Mouse (Mus musculus) CH12.LX (cell line): ENCODE results near the gene Frmd4a. TPM values are rescaled to one million over a fixed set of nuclear protein-coding genes. Genes with fewer than 3 reads are reported as not detected.

Source experiments
- DNase-seq: peaks from one replicate; pipeline ENCODE4 v3.0.0-alpha.2; 2013; ENCODE audit errors: extremely low read depth
- H3K27ac ChIP-seq: 2 replicates; pipeline ENCODE4 v1.5.1; 2012; ENCODE audit warnings: low read depth, mild to moderate bottlenecking, control low read depth, moderate library complexity; ENCODE audit not compliant: insufficient read depth
- H3K27me3 ChIP-seq: replicated peaks from 2 replicates; pipeline ENCODE3; 2012; ENCODE audit warnings: inconsistent platforms
- H3K36me3 ChIP-seq, 2 experiments: replicated peaks in 1 of 2; 2 replicates each; pipeline versions ENCODE3 to v1.6.1; 2012; ENCODE audit warnings: inconsistent platforms in 1 of 2, low read length in 1 of 2, mild to moderate bottlenecking in 1 of 2, mixed read lengths in 1 of 2, moderate library complexity in 1 of 2; ENCODE audit not compliant: control insufficient read depth in 1 of 2, insufficient read depth in 1 of 2
- H3K4me1 ChIP-seq, 2 experiments: 2 replicates each; pipeline ENCODE4 v1.6.1; 2012; ENCODE audit warnings: inconsistent platforms in 1 of 2, moderate library complexity in 1 of 2; ENCODE audit not compliant: insufficient read depth in 2 of 2, control insufficient read depth in 1 of 2
- H3K4me2 ChIP-seq: 2 replicates; pipeline ENCODE4 v1.6.1; 2012; ENCODE audit warnings: low read depth, mild to moderate bottlenecking, control low read depth; ENCODE audit not compliant: poor library complexity, insufficient read depth, severe bottlenecking
- H3K4me3 ChIP-seq, 3 experiments: fragments of 150-350 bp in 1 of 3; sonication (generic) in 1 of 3; replicated peaks in 1 of 3; 2 replicates each; pipeline versions ENCODE3 to v1.5.1; 2011 to 2012; ENCODE audit warnings: low read depth in 2 of 3, low read length in 2 of 3, mild to moderate bottlenecking in 2 of 3, moderate library complexity in 2 of 3, control low read depth in 1 of 3, improper control_type of control experiment in 1 of 3, inconsistent platforms in 1 of 3, mixed read lengths in 1 of 3; ENCODE audit not compliant: poor library complexity in 1 of 3
- H3K79me2 ChIP-seq: replicated peaks from 2 replicates; pipeline ENCODE4 v1.6.1; 2012; ENCODE audit warnings: mild to moderate bottlenecking, moderate library complexity; ENCODE audit not compliant: control insufficient read depth, poor library complexity, insufficient read depth, severe bottlenecking; ENCODE audit errors: extremely low read depth
- H3K9ac ChIP-seq: 2 replicates; pipeline ENCODE4 v1.6.1; 2012; ENCODE audit warnings: low read depth, mild to moderate bottlenecking, control low read depth, moderate library complexity; ENCODE audit not compliant: insufficient read depth
- H3K9me3 ChIP-seq: replicated peaks from 2 replicates; pipeline ENCODE3; 2012; ENCODE audit warnings: low read length, inconsistent platforms, mixed read lengths
- CHD1 ChIP-seq: IDR thresholded peaks from 2 replicates; pipeline ENCODE4 v1.6.1; 2012; ENCODE audit warnings: low read depth, low read length, improper control_type of control experiment, inconsistent platforms
- E2F4 ChIP-seq: IDR thresholded peaks from 2 replicates; pipeline ENCODE4 v1.6.1; 2011; ENCODE audit warnings: low read depth, low read length, improper control_type of control experiment; ENCODE audit not compliant: insufficient replicate concordance
- IRF4 ChIP-seq: IDR thresholded peaks from 2 replicates; pipeline ENCODE4 v1.6.1; 2014; ENCODE audit warnings: low read depth, mild to moderate bottlenecking, inconsistent platforms, low read length, improper control_type of control experiment
- JUN ChIP-seq: IDR thresholded peaks from 2 replicates; pipeline ENCODE4 v1.6.1; 2011; ENCODE audit warnings: low read depth, mild to moderate bottlenecking, low read length, improper control_type of control experiment, moderate library complexity; ENCODE audit not compliant: insufficient read depth
- JUND ChIP-seq: conservative IDR thresholded peaks from 2 replicates; pipeline ENCODE4 v1.6.1; 2011; ENCODE audit warnings: low read depth, low read length, improper control_type of control experiment
- KAT2A ChIP-seq: IDR thresholded peaks from 2 replicates; pipeline ENCODE4 v1.6.1; 2012; ENCODE audit warnings: low read length, improper control_type of control experiment, inconsistent platforms; ENCODE audit not compliant: insufficient replicate concordance
- MAFK ChIP-seq: IDR thresholded peaks from 2 replicates; pipeline ENCODE4 v1.6.1; 2011; ENCODE audit warnings: low read length, improper control_type of control experiment; ENCODE audit not compliant: insufficient replicate concordance
- MAZ ChIP-seq: IDR thresholded peaks from 2 replicates; pipeline ENCODE4 v1.6.1; 2012; ENCODE audit warnings: low read depth, mild to moderate bottlenecking, inconsistent platforms, low read length, improper control_type of control experiment, moderate library complexity
- MYC ChIP-seq: IDR thresholded peaks from 2 replicates; pipeline ENCODE4 v1.6.1; 2011; ENCODE audit warnings: low read depth, mild to moderate bottlenecking, improper control_type of control experiment, low read length
- NELFE ChIP-seq: IDR thresholded peaks from 2 replicates; pipeline ENCODE4 v1.6.1; 2011; ENCODE audit warnings: low read depth, low read length, improper control_type of control experiment
- NRF1 ChIP-seq: IDR thresholded peaks from 2 replicates; pipeline ENCODE4 v1.6.1; 2014; ENCODE audit warnings: low read depth, mild to moderate bottlenecking, inconsistent platforms, low read length, improper control_type of control experiment, moderate library complexity
- PAX5 ChIP-seq: IDR thresholded peaks from 2 replicates; pipeline ENCODE4 v1.6.1; 2012; ENCODE audit warnings: low read length, inconsistent platforms, mixed read lengths
- POLR2A ChIP-seq: IDR thresholded peaks from 2 replicates; pipeline ENCODE4 v1.6.1; 2011; ENCODE audit warnings: low read depth, mild to moderate bottlenecking, improper control_type of control experiment, low read length
- RCOR1 ChIP-seq: conservative IDR thresholded peaks from 2 replicates; pipeline ENCODE4 v1.6.1; 2012; ENCODE audit warnings: low read depth, mild to moderate bottlenecking, inconsistent platforms, low read length, improper control_type of control experiment
- SIN3A ChIP-seq: IDR thresholded peaks from 2 replicates; pipeline ENCODE4 v1.6.1; 2012; ENCODE audit warnings: low read length, improper control_type of control experiment, inconsistent platforms
- TBP ChIP-seq: conservative IDR thresholded peaks from 2 replicates; pipeline ENCODE4 v1.6.1; 2011; ENCODE audit warnings: low read depth, low read length, improper control_type of control experiment
- USF2 ChIP-seq: conservative IDR thresholded peaks from 2 replicates; pipeline ENCODE4 v1.6.1; 2011; ENCODE audit warnings: low read depth, low read length, improper control_type of control experiment
- ZC3H11A ChIP-seq: IDR thresholded peaks from 2 replicates; pipeline ENCODE4 v1.6.1; 2012; ENCODE audit warnings: low read depth, mild to moderate bottlenecking, inconsistent platforms, low read length, improper control_type of control experiment
- ZKSCAN1 ChIP-seq: IDR thresholded peaks from 2 replicates; pipeline ENCODE4 v1.6.1; 2012; ENCODE audit warnings: low read depth, inconsistent platforms, low read length, improper control_type of control experiment, borderline replicate concordance
- dilution Hi-C: fragments of 300-500 bp; cut with MboI; formaldehyde crosslinking; loops from 2 replicates; pipeline ENCODE4 v1.14.3; 2020; ENCODE audit warnings: low sequenced_read_pairs; ENCODE audit not compliant: extremely low pct_unique_long_range_greater_than_20kb, extremely low pct_ligation_motif_present
- in situ Hi-C: fragments of 300-500 bp; cut with MboI; formaldehyde crosslinking; loops from 3 replicates; pipeline ENCODE4 v1.14.3; 2019; ENCODE audit warnings: low sequenced_read_pairs, low pct_ligation_motif_present, low pct_unique_long_range_greater_than_20kb, mixed read lengths
- polyA plus RNA-seq: library from polyadenylated mRNA; unstranded; fragments of >175 nt; gene quantifications from 2 replicates; pipeline ENCODE4 v1.2.1, GENCODE M21; 2012; ENCODE audit warnings: low read depth; ENCODE audit not compliant: insufficient read length
- total RNA-seq, 2 experiments: library from RNA; depleted of rRNA; stranded (reverse); fragments of 300-350 nt in 1 of 2; fragments of >200 nt in 1 of 2; gene quantifications; 2 replicates each; pipeline ENCODE4 v1.2.3; 2012 to 2014

Gene Frmd4a
- total and polyA plus RNA-seq, 3 experiments = 0.13 to 2.0 (median 0.32) TPM

GRCm38 (mm10) chr2:4370499-4370898 lies 353.0 kb downstream of the Frmd4a start:
- H3K27ac ChIP-seq = no peak overlapping the region
- no peak for TF ChIP-seq TBP
- TF ChIP-seq NRF1 = no peak
- TF ChIP-seq NELFE = no peak
- no peak for TF ChIP-seq RCOR1
- TF ChIP-seq JUND = no peak
- no peak for TF ChIP-seq KAT2A
- TF ChIP-seq JUN = no peak
- TF ChIP-seq MAZ = no peak
- TF ChIP-seq USF2 = no peak
- TF ChIP-seq E2F4 = no peak
- no peak for TF ChIP-seq ZKSCAN1
- TF ChIP-seq, all 38 proteins: peak for 0
- in situ Hi-C loops (no loop called here), dilution Hi-C loops (no loop called here)
- DNase-seq = no peak
- H3K9me3 ChIP-seq = no peaks in the 10 kb centered on the region
- H3K9ac ChIP-seq = no peak overlapping the region
- H3K4me3 ChIP-seq = no peak overlapping the region
- no peak overlapping the region for H3K4me2 ChIP-seq
- no peaks in the 10 kb centered on the region for H3K27me3 ChIP-seq
- H3K4me1 ChIP-seq = peaks cover 0 to 2% of the 10 kb centered on the region in 2 experiments; a peak in 1 of 4 replicates
- H3K36me3 ChIP-seq = no peaks in the 10 kb centered on the region
- no peaks in the 10 kb centered on the region for H3K79me2 ChIP-seq

- Histone ChIP-seq H3K27me3 (no peaks in the 10 kb centered on the region), H3K79me2 (no peaks in the 10 kb centered on the region), H3K9me3 (no peaks in the 10 kb centered on the region), H3K27ac (no peak overlapping the region), H3K4me3 (no peak overlapping the region), H3K4me2 (no peak overlapping the region), H3K4me1 (peaks cover 0 to 2% of the 10 kb centered on the region in 2 experiments; a peak in 1 of 4 replicates), H3K9ac (no peak overlapping the region), H3K36me3 (no peaks in the 10 kb centered on the region)
- dilution Hi-C loops (no loop called here), in situ Hi-C loops (no loop called here)
- TF ChIP-seq NELFE (no peak), RCOR1 (no peak), ZC3H11A (no peak), MYC (no peak), POLR2A (no peak), ZKSCAN1 (no peak), MAFK (no peak), CHD1 (no peak), SIN3A (no peak), IRF4 (no peak), PAX5 (no peak), NRF1 (no peak)
- no peak for DNase-seq
Observed at GRCm38 (mm10) chr2:4371341-4371740, 353.8 kb downstream of the Frmd4a start.
